Mouse (Mus musculus) lung, postnatal 10 days (tissue): ENCODE data around the gene Gadd45g.
A peak's percentile ranks its signal among the peaks of the same experiment; 100 is the strongest.

Source experiments
- DNase-seq: peaks from one replicate; pipeline ENCODE4 v3.0.0; 2021

Gene Gadd45g

GRCm38 (mm10) chr13:51855584-51855983 lies 9.1 kb downstream of the Gadd45g start:
- no peak for DNase-seq

- DNase-seq = no peak
Observed at GRCm38 (mm10) chr13:51857156-51857555, 10.7 kb downstream of the Gadd45g start.

- no peak for DNase-seq
Observed at GRCm38 (mm10) chr13:51858475-51858874, 12.0 kb downstream of the Gadd45g start.

DNA sequence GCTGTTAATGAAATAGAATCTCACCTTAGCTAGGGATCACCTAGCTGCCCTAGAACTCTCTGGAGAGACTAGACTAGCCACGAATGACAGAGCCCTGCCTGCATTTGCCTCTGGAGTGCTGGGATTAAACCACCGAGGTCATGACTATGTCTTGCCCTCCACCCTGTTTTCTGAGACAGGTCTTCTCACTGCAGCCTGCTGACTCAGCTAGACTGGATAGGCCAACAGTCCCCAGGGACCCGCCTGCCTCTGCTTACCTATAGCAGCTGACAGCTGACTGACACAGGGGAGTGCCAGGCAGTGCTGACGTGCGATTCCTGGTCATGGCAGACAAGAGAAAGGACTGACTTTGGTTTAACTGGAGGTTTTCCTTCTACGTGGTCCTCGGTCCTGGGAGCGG lies 12.7 kb downstream of the Gadd45g start:
- no peak for DNase-seq

DNA sequence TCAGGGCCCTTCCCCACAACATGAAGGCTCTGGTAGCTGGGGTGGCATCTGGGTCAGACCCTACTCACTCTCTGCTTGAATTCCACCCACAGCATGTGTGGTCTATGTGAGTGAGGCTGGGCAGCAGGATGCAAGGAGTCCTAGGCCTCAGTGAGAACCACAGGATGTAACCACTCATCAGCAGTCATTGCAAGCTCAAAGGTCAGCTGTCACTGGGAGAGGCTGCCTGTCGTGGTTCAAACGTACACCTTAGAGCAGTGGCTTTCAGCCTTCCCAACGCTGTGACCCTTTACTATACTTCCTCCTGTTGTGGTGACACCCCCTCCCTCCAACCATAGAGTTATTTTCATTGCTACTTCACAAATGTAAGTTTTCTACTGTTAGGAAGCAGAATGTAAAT lies 13.3 kb downstream of the Gadd45g start:
- DNase-seq = no peak

- no peak for DNase-seq
Observed at GRCm38 (mm10) chr13:51862750-51863149, 16.3 kb downstream of the Gadd45g start.

DNA sequence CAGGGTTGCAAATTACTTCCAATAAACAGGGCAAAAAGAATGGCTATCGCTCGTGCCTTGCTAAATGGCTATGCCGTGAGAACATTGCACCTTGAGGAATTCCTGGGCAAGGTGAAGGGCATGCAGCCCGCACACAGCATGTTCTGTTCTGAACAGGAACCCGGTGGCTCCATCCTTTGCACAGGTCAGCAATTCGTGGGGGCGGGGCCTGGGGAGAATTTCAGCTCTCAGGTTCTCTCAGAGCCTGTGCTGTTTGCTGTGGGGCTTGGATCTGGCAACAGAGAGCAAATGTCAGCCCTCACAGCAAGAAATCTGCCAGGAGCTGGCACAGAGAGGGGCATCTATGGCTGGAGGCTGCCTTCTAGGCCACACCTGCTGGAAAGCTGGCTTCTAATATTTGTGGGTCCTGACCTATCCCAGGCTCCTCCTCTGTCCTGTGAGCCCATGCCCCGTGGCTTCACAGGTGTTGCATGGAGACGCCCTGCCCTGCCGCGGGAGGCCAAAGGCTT lies 19.7 kb downstream of the Gadd45g start:
- DNase-seq = no peak

GRCm38 (mm10) chr13:51868491-51869128 lies 22.1 kb downstream of the Gadd45g start:
- DNase-seq = peak; percentile 31

DNA sequence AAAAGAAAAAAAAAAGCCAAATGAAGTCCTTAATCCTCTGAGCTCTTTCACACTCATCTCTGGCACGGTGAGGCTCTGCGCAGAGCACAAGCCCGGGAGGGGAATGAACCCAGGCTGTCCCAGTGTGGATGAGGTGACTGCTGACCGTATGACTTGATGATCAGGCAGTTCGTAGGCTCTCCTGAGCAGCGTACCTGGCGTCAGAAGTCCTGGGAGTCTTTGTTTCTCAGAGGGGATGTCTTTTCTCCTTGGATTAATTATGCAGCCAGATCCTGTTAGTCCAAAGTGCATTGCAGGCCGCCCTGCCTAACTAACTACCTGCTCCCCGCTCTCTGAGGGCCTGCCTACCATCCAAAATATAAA lies 22.6 kb downstream of the Gadd45g start:
- no peak for DNase-seq

DNA sequence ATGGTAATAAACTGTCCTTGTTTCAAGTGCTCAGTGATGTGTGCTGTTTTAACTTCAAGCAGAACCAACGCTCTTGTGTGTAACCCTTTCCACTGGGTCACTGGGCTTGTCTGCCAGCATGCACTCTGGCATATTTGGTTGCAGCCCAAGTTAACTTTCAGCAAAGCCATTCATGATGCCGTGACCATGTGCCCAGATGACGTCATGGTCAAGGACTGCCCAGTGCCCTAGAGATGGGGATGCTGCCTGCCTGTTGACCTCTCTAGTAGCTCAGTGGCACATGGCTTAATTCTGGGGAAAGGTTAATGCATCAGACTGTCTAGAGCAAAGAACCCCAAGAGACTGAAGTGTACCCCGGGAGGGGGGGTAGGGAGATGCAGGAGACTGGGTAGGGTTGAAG lies 24.7 kb downstream of the Gadd45g start:
- no peak for DNase-seq

DNA sequence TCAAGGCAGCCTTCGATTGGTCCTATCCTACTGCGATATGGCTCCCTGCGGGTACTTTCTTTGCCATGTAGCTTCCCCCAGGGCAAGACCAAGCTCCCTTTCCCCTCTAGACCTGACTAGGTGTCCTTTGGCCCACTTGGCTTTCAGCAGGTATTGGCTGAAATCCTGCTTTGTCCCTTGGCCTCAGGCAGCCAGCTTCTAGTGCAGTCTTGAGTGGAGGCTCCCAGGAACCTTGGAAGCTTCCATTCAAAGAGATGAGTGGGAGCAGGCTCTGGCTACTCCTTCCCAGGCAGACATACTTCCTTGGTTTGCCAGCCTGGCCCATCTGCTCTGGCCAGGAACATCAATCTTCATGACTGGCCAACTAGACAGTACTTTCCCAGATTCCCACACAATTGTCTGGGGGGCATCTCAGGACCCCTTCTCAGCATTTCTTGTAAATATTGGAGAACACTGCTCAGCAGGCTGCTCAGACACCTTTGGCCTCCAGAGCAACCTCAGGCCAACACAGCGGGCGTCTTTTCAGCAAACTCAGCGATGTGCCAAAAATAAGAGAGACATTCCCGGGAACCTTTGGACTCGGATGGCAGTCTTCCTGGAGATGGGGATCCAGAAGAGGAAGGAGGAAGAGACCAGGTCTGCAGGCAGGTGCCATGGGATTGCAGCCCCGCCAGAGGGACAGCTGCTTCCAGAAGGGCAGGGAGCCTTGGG lies 25.9 kb downstream of the Gadd45g start:
- no peak for DNase-seq

GRCm38 (mm10) chr13:51872963-51873514 lies 26.6 kb downstream of the Gadd45g start:
- DNase-seq = no peak

GRCm38 (mm10) chr13:51873786-51874185 lies 27.3 kb downstream of the Gadd45g start:
- DNase-seq = no peak

DNA sequence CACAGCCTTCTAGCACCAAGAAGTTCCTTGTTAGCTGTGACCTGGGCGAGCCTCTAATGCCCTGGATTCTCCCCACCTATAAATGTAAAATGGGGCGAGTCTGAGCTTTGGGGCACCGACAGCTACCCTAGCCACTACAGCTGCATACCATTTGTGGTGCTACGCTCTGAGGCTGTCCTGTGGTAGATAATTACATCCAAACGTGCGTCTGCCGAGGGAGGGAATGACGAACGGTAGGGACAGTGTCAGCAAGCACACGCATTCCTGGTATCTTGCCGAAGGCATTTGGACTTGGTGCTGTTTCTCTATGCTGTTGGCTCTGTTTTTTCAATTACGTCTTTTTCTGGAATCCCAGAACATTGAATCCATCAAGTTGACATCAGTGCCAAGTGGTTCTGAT lies 29.7 kb downstream of the Gadd45g start:
- peak; percentile 23 for DNase-seq

- DNase-seq = no peak
Observed at GRCm38 (mm10) chr13:51878806-51879205, 32.3 kb downstream of the Gadd45g start.

GRCm38 (mm10) chr13:51879571-51879970 lies 33.1 kb downstream of the Gadd45g start:
- DNase-seq = no peak

- no peak for DNase-seq
Observed at GRCm38 (mm10) chr13:51880019-51880418, 33.5 kb downstream of the Gadd45g start.

GRCm38 (mm10) chr13:51881271-51882128 lies 35.0 kb downstream of the Gadd45g start:
- DNase-seq = peak; percentile 35

DNA sequence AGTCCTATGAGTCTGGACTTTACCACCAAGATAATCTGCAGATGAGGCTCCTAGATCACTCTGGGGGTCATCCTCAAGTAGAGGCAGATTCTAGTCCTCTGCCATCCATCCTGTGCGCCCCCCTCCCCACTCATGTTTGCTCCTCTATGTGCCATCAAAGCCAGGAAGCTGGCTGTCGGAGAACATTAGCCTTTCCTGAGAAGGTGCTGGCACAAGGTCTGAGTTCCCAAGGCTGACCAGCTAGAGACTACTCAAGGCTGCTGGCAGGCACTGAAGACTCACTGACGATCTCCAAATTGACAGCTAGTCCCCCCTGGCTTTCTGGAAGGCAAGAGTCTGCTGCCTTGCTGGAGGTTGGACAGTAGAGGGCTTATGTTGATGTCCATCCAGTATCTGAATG lies 35.7 kb downstream of the Gadd45g start:
- DNase-seq = no peak

DNA sequence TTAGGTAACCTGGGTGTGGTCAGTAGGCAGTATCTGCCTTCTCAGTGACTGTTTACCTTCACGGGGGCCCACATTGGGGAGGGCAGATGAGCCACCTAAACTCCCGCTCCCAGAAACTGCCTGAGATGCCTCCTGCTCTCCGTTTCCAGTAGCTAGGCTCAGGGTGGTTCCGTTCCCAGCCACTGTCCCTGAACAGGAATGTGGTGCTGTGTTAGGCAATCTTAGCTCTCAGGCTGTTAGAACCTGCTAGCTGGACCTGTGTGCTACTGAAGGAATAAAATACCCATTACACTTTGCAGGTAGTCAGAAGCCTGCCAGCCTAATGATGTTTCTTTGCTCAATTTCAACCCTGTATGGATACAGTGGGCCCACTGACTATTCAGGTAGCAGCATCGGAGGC lies 37.8 kb downstream of the Gadd45g start:
- DNase-seq = no peak

DNA sequence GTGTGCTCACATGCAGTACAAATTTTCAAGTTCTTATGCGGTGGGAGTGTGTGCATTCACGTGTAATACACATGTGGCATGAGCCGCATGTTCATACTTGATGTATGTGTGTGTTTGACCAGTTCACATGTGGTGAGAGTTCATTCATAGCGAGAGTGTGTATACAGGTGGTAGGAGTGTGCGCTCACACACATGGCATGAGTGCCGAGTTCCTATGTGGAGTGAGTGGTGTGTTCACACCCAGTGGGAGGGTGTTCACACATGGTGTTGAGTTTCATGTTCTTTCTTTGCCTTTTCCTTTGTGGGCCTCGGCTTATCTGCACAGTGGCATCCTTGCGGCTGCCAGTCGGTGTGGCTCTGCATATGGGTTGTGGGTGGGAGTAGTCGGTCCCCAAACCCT lies 39.1 kb downstream of the Gadd45g start:
- DNase-seq = no peak

DNA sequence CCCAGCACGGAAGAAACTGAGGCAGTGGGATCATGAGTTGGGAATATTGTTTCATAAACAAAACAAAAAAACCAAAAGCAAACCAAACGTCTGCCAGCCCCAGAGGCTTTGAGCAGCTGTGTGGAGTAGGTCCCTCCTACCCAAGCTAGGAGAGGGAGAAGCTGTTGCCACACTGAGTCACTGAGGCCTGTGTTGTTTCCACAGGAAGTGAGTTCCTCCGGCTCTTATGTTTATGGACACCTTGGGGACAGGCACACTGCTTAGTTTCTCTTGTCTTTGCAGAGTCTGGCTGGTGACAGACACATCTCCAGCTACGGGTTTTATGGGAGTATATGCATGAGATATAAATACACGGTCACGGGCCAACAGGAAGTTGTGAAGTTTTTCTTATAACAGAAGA lies 39.6 kb downstream of the Gadd45g start:
- DNase-seq = no peak

DNA sequence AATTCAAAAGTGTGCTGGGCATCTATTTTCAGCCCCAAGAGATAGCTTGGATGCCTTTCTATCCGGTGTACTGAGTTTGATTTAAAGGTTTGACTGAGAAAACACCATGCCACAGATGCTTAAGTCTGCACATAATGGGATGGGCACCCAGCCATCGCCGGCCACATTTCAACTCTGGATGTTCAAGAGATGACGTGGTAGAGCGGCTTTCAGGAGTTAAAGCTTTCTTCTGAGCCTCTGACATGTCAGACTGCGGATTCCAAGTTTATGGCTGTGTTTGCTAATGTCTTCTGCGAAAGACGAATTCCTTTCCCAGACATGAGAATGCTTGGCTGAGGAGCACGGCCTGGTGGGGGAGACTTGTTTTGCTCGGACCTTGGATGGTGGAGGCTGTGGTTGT lies 40.2 kb downstream of the Gadd45g start:
- peak; percentile 72 for DNase-seq
